Mouse (Mus musculus) adrenal gland, adult 2 months (tissue): ENCODE results near the gene Camk2d. TPM values are rescaled to one million over a fixed set of nuclear protein-coding genes. Genes with fewer than 3 reads are reported as not detected.
A peak's percentile ranks its signal among the peaks of the same experiment; 100 is the strongest.

Experiments
- DNase-seq: peaks from one replicate; pipeline ENCODE4 v3.0.0; 2021
- long read RNA-seq: library from polyadenylated mRNA; stranded (forward); transcript quantifications from one replicate; pipeline ENCODE4 v2.0.0, GENCODE M21; 2021
- polyA plus RNA-seq: library from polyadenylated mRNA; depleted of rRNA; stranded (reverse); fragments of >200 nt; gene quantifications from 2 replicates; pipeline ENCODE4 v1.2.3, GENCODE M21; 2012; rRNA removed
- total RNA-seq, 2 experiments: library from RNA; stranded (reverse); gene quantifications; 2 replicates each; pipeline ENCODE4 v1.2.3; 2021

Gene Camk2d
- total RNA-seq (100 to 1,000 TPM; 101 to 116 TPM), polyA plus RNA-seq (112 and 134 TPM in 2 replicates)
- long read RNA-seq, full-length matches to known transcripts = 68 of 81 reads
- long read RNA-seq, partial matches to known transcripts = 8 of 81 reads
- long read RNA-seq, other reads (novel, unspliced or antisense) = 5 of 81 reads

GRCm38 (mm10) chr3:126596086-126596485 is at the start of gene Camk2d:
Camk2d (plus strand) TSS chr3:126596302.
- DNase-seq = peak; percentile 97

- DNase-seq = peak; percentile 70
These were observed 48.2 kb upstream of the Camk2d start for GRCm38 (mm10) chr3:126547941-126548340.

GRCm38 (mm10) chr3:126563646-126564045 is 32.5 kb upstream of the Camk2d start:
- no peak for DNase-seq

- no peak for DNase-seq
These were observed 25.5 kb upstream of the Camk2d start for GRCm38 (mm10) chr3:126570628-126571027.

GRCm38 (mm10) chr3:126572915-126573314 is 23.2 kb upstream of the Camk2d start:
- no peak for DNase-seq

GRCm38 (mm10) chr3:126575927-126576326 is 20.2 kb upstream of the Camk2d start:
- no peak for DNase-seq

GRCm38 (mm10) chr3:126586134-126586533 is 10.0 kb upstream of the Camk2d start:
- no peak for DNase-seq

- DNase-seq = no peak
These were observed 8.6 kb upstream of the Camk2d start for GRCm38 (mm10) chr3:126587477-126587876.

GRCm38 (mm10) chr3:126589556-126589955 is 6.5 kb upstream of the Camk2d start:
- no peak for DNase-seq

GRCm38 (mm10) chr3:126595456-126595855 is 646 bp upstream of the Camk2d start:
- DNase-seq = no peak

GRCm38 (mm10) chr3:126596491-126597160 is 524 bp downstream of the Camk2d start:
- DNase-seq = peak; percentile 96

GRCm38 (mm10) chr3:126597161-126597595 is 1.1 kb downstream of the Camk2d start:
- peak; percentile 92 for DNase-seq

GRCm38 (mm10) chr3:126597596-126598328 is 1.7 kb downstream of the Camk2d start:
- peak; percentile 54 for DNase-seq

GRCm38 (mm10) chr3:126598329-126598676 is 2.2 kb downstream of the Camk2d start:
- DNase-seq = no peak

GRCm38 (mm10) chr3:126598881-126599280 is 2.8 kb downstream of the Camk2d start:
- no peak for DNase-seq

GRCm38 (mm10) chr3:126599335-126599734 is 3.2 kb downstream of the Camk2d start:
- DNase-seq = no peak

- no peak for DNase-seq
These were observed 3.8 kb downstream of the Camk2d start for GRCm38 (mm10) chr3:126599936-126600335.

GRCm38 (mm10) chr3:126602772-126603171 is 6.7 kb downstream of the Camk2d start:
- DNase-seq = no peak

- no peak for DNase-seq
These were observed 8.7 kb downstream of the Camk2d start for GRCm38 (mm10) chr3:126604656-126605434.

GRCm38 (mm10) chr3:126609310-126609709 is 13.2 kb downstream of the Camk2d start:
- DNase-seq = no peak

GRCm38 (mm10) chr3:126609795-126610451 is 13.8 kb downstream of the Camk2d start:
- no peak for DNase-seq

GRCm38 (mm10) chr3:126611624-126612023 is 15.5 kb downstream of the Camk2d start:
- DNase-seq = peak; percentile 72
